Mouse (Mus musculus): ENCODE results near the gene Nkrf. TPM values are rescaled to one million over a fixed set of nuclear protein-coding genes. Genes with fewer than 3 reads are reported as not detected.

Nkrf gene
- 0.50 and 1.0 TPM in 2 replicates for polyA plus RNA-seq (2012; ENCODE audit: low replicate concordance)

DNA sequence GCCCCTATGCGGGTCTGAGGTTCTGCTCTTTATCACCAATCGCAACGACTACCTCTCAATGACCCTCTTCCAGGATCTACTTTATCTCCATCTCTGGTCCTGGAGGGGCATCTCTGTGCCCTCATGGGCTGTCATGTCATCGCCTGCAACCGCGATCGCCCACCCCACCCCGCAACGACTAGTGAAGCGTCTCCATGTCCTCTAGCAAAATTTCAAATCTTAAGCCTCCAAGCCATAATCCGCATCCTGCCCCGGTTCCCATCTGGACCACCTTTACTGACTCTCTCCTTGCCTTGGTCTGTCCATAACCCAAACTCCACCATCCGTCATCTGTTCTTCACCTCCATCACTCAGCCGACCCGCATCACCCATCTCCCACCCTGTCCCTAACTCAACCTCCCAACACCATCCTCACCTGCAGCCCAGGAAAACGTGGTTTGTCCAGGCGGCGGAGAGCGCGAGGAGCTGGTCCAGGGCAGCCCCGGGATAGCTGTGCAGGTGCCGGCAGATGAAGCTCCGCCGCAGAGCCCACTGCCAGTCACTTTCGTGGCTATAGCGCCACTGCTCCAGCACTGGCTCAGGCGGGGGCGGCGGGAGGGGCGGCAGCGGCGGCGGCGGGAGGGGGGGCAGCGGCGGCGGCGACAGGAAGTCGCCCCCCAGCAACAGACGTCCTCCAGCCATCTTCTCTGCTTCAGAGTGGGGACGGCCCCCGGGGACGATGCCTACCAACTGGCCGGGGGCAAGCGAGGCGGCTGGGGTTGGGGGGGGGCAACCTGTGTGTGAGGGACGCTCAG is at the start of gene Nkrf:
Gene Nkrf, minus strand, starts transcription at position 579 of the 794 bp plus-strand sequence.

DNA sequence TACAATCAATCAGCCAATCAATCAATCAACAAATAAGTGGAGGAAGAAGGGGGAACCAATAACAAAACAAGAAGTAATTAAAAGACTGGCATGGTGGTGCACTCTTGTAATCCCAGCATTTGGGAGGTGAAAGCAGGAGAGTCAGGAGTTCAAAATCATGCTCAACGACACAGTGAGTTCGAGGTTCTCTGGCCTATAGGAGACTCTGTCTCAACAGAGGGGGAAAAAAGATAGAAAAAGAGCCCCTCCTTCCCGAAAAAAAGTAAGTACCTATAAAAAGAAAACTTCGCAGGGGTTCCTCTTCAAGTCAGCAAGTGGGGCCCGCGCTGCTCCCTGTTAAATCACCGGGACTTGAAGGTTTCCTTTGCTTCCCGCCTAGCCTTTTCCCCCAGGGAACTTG is 28.9 kb downstream of the Nkrf start, which contains the start of the genes Ube2a and C330007P06Rik:
Gene Ube2a, plus strand, starts transcription at position 136 of the 400 bp plus-strand sequence.
Gene C330007P06Rik, minus strand, starts transcription at position 347 of the 400 bp plus-strand sequence.

Other genes starting within 250 kb of the Nkrf start
- gene Slc25a43, start 159.2 kb downstream of the Nkrf start, polyA plus RNA-seq (2012; ENCODE audit: low replicate concordance), result 0.91 and 3.2 TPM in 2 replicates
- gene Slc25a5, start 107.2 kb downstream of the Nkrf start, polyA plus RNA-seq (2012; ENCODE audit: low replicate concordance), result 16.1 and 40.3 TPM in 2 replicates
- 88.5 and 146 TPM in 2 replicates for gene Ube2a, start 29.0 kb downstream of the Nkrf start, polyA plus RNA-seq (2012; ENCODE audit: low replicate concordance)
- gene C330007P06Rik, start 28.8 kb downstream of the Nkrf start, polyA plus RNA-seq (2012; ENCODE audit: low replicate concordance), result 0.52 and 2.8 TPM in 2 replicates
- gene Sept6, start 88.9 kb upstream of the Nkrf start, polyA plus RNA-seq (2012; ENCODE audit: low replicate concordance), result 10.4 and 28.4 TPM in 2 replicates
- not detected in 2 replicates for gene Sowahd, start 145.9 kb upstream of the Nkrf start, polyA plus RNA-seq (2012; ENCODE audit: low replicate concordance)
- 152 and 474 TPM in 2 replicates for gene Rpl39, start 182.5 kb upstream of the Nkrf start, polyA plus RNA-seq (2012; ENCODE audit: low replicate concordance)
- 1.1 and 13.2 TPM in 2 replicates for gene Upf3b, start 207.4 kb upstream of the Nkrf start, polyA plus RNA-seq (2012; ENCODE audit: low replicate concordance)
- 7.2 and 10.4 TPM in 2 replicates for gene Nkap, start 223.9 kb upstream of the Nkrf start, polyA plus RNA-seq (2012; ENCODE audit: low replicate concordance)

Measured in hematopoietic multipotent progenitor cell, adult 10-12 weeks (in vitro differentiated cells).